Mouse (Mus musculus) adrenal gland, adult 8-10 months (tissue): Measurements from ENCODE around the gene Pkp4. TPM values are rescaled to one million over a fixed set of nuclear protein-coding genes. Genes with fewer than 3 reads are reported as not detected.

Source experiments
- DNase-seq: peaks from one replicate; pipeline ENCODE4 v3.0.0; 2022
- total RNA-seq, 4 experiments: library from RNA; stranded (reverse); gene quantifications; 2 replicates each; pipeline ENCODE4 v1.2.4; 2022

The Pkp4 gene
- total RNA-seq, 4 experiments from 2014 or later, result 40.7 to 55.5 (median 45.6) TPM

GRCm38 (mm10) chr2:59219997-59220789 is 59.5 kb downstream of the Pkp4 start:
- no peak for DNase-seq

GRCm38 (mm10) chr2:59226383-59226782 is 65.7 kb downstream of the Pkp4 start:
- no peak for DNase-seq

- DNase-seq, result no peak
Observed at GRCm38 (mm10) chr2:59227011-59227410, 66.4 kb downstream of the Pkp4 start.

GRCm38 (mm10) chr2:59227508-59228263 is 67.0 kb downstream of the Pkp4 start:
- no peak for DNase-seq

GRCm38 (mm10) chr2:59229250-59229895 is 68.7 kb downstream of the Pkp4 start:
- DNase-seq, result no peak

GRCm38 (mm10) chr2:59230656-59231055 is 70.0 kb downstream of the Pkp4 start:
- DNase-seq, result no peak

- DNase-seq, result no peak
Observed at GRCm38 (mm10) chr2:59231514-59231913, 70.9 kb downstream of the Pkp4 start.

GRCm38 (mm10) chr2:59233294-59233923 is 72.8 kb downstream of the Pkp4 start:
- no peak for DNase-seq

GRCm38 (mm10) chr2:59233936-59234335 is 73.3 kb downstream of the Pkp4 start:
- no peak for DNase-seq

GRCm38 (mm10) chr2:59234537-59234936 is 73.9 kb downstream of the Pkp4 start:
- no peak for DNase-seq

- DNase-seq, result peak; percentile 25
Observed at GRCm38 (mm10) chr2:59239841-59240395, 79.3 kb downstream of the Pkp4 start.

- no peak for DNase-seq
Observed at GRCm38 (mm10) chr2:59242117-59242516, 81.5 kb downstream of the Pkp4 start.

GRCm38 (mm10) chr2:59244273-59245097 is 83.8 kb downstream of the Pkp4 start:
- DNase-seq, result no peak

- no peak for DNase-seq
Observed at GRCm38 (mm10) chr2:59245098-59245388, 84.4 kb downstream of the Pkp4 start.

GRCm38 (mm10) chr2:59248806-59249205 is 88.2 kb downstream of the Pkp4 start:
- no peak for DNase-seq

GRCm38 (mm10) chr2:59252818-59253217 is 92.2 kb downstream of the Pkp4 start:
- no peak for DNase-seq

GRCm38 (mm10) chr2:59253435-59253834 is 92.8 kb downstream of the Pkp4 start:
- no peak for DNase-seq

- no peak for DNase-seq
Observed at GRCm38 (mm10) chr2:59258821-59259231, 98.2 kb downstream of the Pkp4 start.

- no peak for DNase-seq
Observed at GRCm38 (mm10) chr2:59259346-59259745, 98.7 kb downstream of the Pkp4 start.

- no peak for DNase-seq
Observed at GRCm38 (mm10) chr2:59261203-59261602, 100.6 kb downstream of the Pkp4 start.

- no peak for DNase-seq
Observed at GRCm38 (mm10) chr2:59266428-59266827, 105.8 kb downstream of the Pkp4 start.

GRCm38 (mm10) chr2:59271835-59272234 is 111.2 kb downstream of the Pkp4 start:
- DNase-seq, result no peak
